Mouse (Mus musculus): ENCODE data around the gene Olfr330. TPM values are rescaled to one million over a fixed set of nuclear protein-coding genes. Genes with fewer than 3 reads are reported as not detected.

Gene Olfr330
- polyA plus RNA-seq, 1 experiment from 2014 or later: not detected

Other genes starting within 250 kb of the Olfr330 start
- gene Zfp692, start 227.8 kb downstream of the Olfr330 start, polyA plus RNA-seq (2016; fragmentation: Nextera tagmentation; extraction: Ambion mirVana): 24.2 and 28.2 TPM in 2 replicates
- gene Zfp672, start 204.5 kb downstream of the Olfr330 start, polyA plus RNA-seq (2016; fragmentation: Nextera tagmentation; extraction: Ambion mirVana): 28.4 and 30.4 TPM in 2 replicates
- gene Sh3bp5l, start 204.1 kb downstream of the Olfr330 start, polyA plus RNA-seq (2016; fragmentation: Nextera tagmentation; extraction: Ambion mirVana): 50.7 and 52.0 TPM in 2 replicates
- not detected in 2 replicates for gene Lypd8, start 155.8 kb downstream of the Olfr330 start, polyA plus RNA-seq (2016; fragmentation: Nextera tagmentation; extraction: Ambion mirVana)
- gene 1810065E05Rik, start 113.7 kb downstream of the Olfr330 start, polyA plus RNA-seq (2016; fragmentation: Nextera tagmentation; extraction: Ambion mirVana): not detected in 2 replicates
- not detected in 2 replicates for gene Gm12253, start 102.3 kb downstream of the Olfr330 start, polyA plus RNA-seq (2016; fragmentation: Nextera tagmentation; extraction: Ambion mirVana)
- gene Lypd9, start 81.9 kb downstream of the Olfr330 start, polyA plus RNA-seq (2016; fragmentation: Nextera tagmentation; extraction: Ambion mirVana): not detected in 2 replicates
- gene Olfr30, start 72.6 kb downstream of the Olfr330 start, polyA plus RNA-seq (2016; fragmentation: Nextera tagmentation; extraction: Ambion mirVana): not detected in 2 replicates
- not detected in 2 replicates for gene Olfr332, start 42.3 kb downstream of the Olfr330 start, polyA plus RNA-seq (2016; fragmentation: Nextera tagmentation; extraction: Ambion mirVana)
- not detected in 2 replicates for gene Olfr331, start 32.3 kb downstream of the Olfr330 start, polyA plus RNA-seq (2016; fragmentation: Nextera tagmentation; extraction: Ambion mirVana)
- not detected in 2 replicates for gene Olfr329-ps, start 11.6 kb upstream of the Olfr330 start, polyA plus RNA-seq (2016; fragmentation: Nextera tagmentation; extraction: Ambion mirVana)
- gene Olfr328, start 20.8 kb upstream of the Olfr330 start, polyA plus RNA-seq (2016; fragmentation: Nextera tagmentation; extraction: Ambion mirVana): not detected in 2 replicates
- gene Olfr224, start 35.7 kb upstream of the Olfr330 start, polyA plus RNA-seq (2016; fragmentation: Nextera tagmentation; extraction: Ambion mirVana): not detected in 2 replicates
- not detected in 2 replicates for gene Olfr325, start 42.9 kb upstream of the Olfr330 start, polyA plus RNA-seq (2016; fragmentation: Nextera tagmentation; extraction: Ambion mirVana)
- not detected in 2 replicates for gene Olfr324, start 60.3 kb upstream of the Olfr330 start, polyA plus RNA-seq (2016; fragmentation: Nextera tagmentation; extraction: Ambion mirVana)
- gene 2210407C18Rik, start 81.2 kb upstream of the Olfr330 start, polyA plus RNA-seq (2016; fragmentation: Nextera tagmentation; extraction: Ambion mirVana): not detected in 2 replicates
- not detected in 2 replicates for gene Olfr323, start 95.7 kb upstream of the Olfr330 start, polyA plus RNA-seq (2016; fragmentation: Nextera tagmentation; extraction: Ambion mirVana)
- gene Trim58, start 105.6 kb upstream of the Olfr330 start, polyA plus RNA-seq (2016; fragmentation: Nextera tagmentation; extraction: Ambion mirVana): 0.54 and 0.60 TPM in 2 replicates
- not detected in 2 replicates for gene Olfr322, start 123.9 kb upstream of the Olfr330 start, polyA plus RNA-seq (2016; fragmentation: Nextera tagmentation; extraction: Ambion mirVana)
- gene Olfr320, start 146.3 kb upstream of the Olfr330 start, polyA plus RNA-seq (2016; fragmentation: Nextera tagmentation; extraction: Ambion mirVana): not detected in 2 replicates
- gene Olfr319, start 164.3 kb upstream of the Olfr330 start, polyA plus RNA-seq (2016; fragmentation: Nextera tagmentation; extraction: Ambion mirVana): not detected in 2 replicates
- not detected in 2 replicates for gene Olfr318, start 189.2 kb upstream of the Olfr330 start, polyA plus RNA-seq (2016; fragmentation: Nextera tagmentation; extraction: Ambion mirVana)
- gene Olfr317, start 204.4 kb upstream of the Olfr330 start, polyA plus RNA-seq (2016; fragmentation: Nextera tagmentation; extraction: Ambion mirVana): not detected in 2 replicates
- gene Olfr316, start 217.9 kb upstream of the Olfr330 start, polyA plus RNA-seq (2016; fragmentation: Nextera tagmentation; extraction: Ambion mirVana): not detected in 2 replicates
- not detected in 2 replicates for gene Olfr315, start 238.4 kb upstream of the Olfr330 start, polyA plus RNA-seq (2016; fragmentation: Nextera tagmentation; extraction: Ambion mirVana)
- gene Olfr314, start 248.1 kb upstream of the Olfr330 start, polyA plus RNA-seq (2016; fragmentation: Nextera tagmentation; extraction: Ambion mirVana): not detected in 2 replicates

All from hindbrain, embryonic 10.5 days (tissue).